Mouse (Mus musculus) megakaryocyte, adult 5-6 weeks (primary cell): ENCODE data around the gene Cand2. TPM values are rescaled to one million over a fixed set of nuclear protein-coding genes. Genes with fewer than 3 reads are reported as not detected.

Experiments
- total RNA-seq, 2 experiments: library from RNA; stranded (forward) in 1 of 2; stranded (reverse) in 1 of 2; fragments of 153-499, 151-499 nt in 1 of 2; fragments of 221-1000, 200-1000 nt in 1 of 2; gene quantifications; 2 replicates each; pipeline versions ENCODE4 v1.2.3 to v1.2.4; 2015 to 2017

Gene Cand2
- total RNA-seq, 2 experiments from 2014 or later, result 0.07 to 0.38 TPM

Other genes with a start within 250 kb of the Cand2 start
- gene Tsen2, start 229.9 kb upstream of the Cand2 start, total RNA-seq (2015), result 2.9 and 3.0 TPM in 2 replicates
- 3.4 and 8.7 TPM in 2 replicates for gene Tsen2, start 229.9 kb upstream of the Cand2 start, total RNA-seq (2017)
- gene Mkrn2os, start 182.0 kb upstream of the Cand2 start, total RNA-seq (2015), result not detected in 2 replicates
- gene Mkrn2os, start 182.0 kb upstream of the Cand2 start, total RNA-seq (2017), result not detected in 2 replicates
- 5.4 and 8.7 TPM in 2 replicates for gene Mkrn2, start 172.6 kb upstream of the Cand2 start, total RNA-seq (2015)
- gene Mkrn2, start 172.6 kb upstream of the Cand2 start, total RNA-seq (2017), result 22.7 and 22.8 TPM in 2 replicates
- gene Raf1, start 97.9 kb upstream of the Cand2 start, total RNA-seq (2015), result 140 and 149 TPM in 2 replicates
- gene Raf1, start 97.9 kb upstream of the Cand2 start, total RNA-seq (2017), result 84.8 and 108 TPM in 2 replicates
- gene Tmem40, start 12.1 kb upstream of the Cand2 start, total RNA-seq (2015), result 7.7 and 12.4 TPM in 2 replicates
- gene Tmem40, start 12.1 kb upstream of the Cand2 start, total RNA-seq (2017), result 7.7 and 15.2 TPM in 2 replicates
- gene Rpl32, start 34.2 kb downstream of the Cand2 start, total RNA-seq (2015), result 2,908 and 2,972 TPM in 2 replicates
- gene Rpl32, start 34.2 kb downstream of the Cand2 start, total RNA-seq (2017), result 3,179 and 3,683 TPM in 2 replicates
- gene Efcab12, start 63.9 kb downstream of the Cand2 start, total RNA-seq (2015), result 0.09 TPM in 1 of 2 replicates, not detected in the other
- not detected in 2 replicates for gene Efcab12, start 63.9 kb downstream of the Cand2 start, total RNA-seq (2017)
- 9.1 and 10.9 TPM in 2 replicates for gene Mbd4, start 78.8 kb downstream of the Cand2 start, total RNA-seq (2015)
- gene Mbd4, start 78.8 kb downstream of the Cand2 start, total RNA-seq (2017), result 19.9 and 21.3 TPM in 2 replicates
- 1.1 and 3.3 TPM in 2 replicates for gene Ift122, start 78.9 kb downstream of the Cand2 start, total RNA-seq (2015)
- gene Ift122, start 78.9 kb downstream of the Cand2 start, total RNA-seq (2017), result 2.8 and 4.8 TPM in 2 replicates
- 0.41 TPM in 1 of 2 replicates, not detected in the other for gene Rho, start 157.2 kb downstream of the Cand2 start, total RNA-seq (2015)
- gene Rho, start 157.2 kb downstream of the Cand2 start, total RNA-seq (2017), result 0.04 TPM in 1 of 2 replicates, not detected in the other
- not detected in 2 replicates for gene H1foo, start 170.4 kb downstream of the Cand2 start, total RNA-seq (2015)
- gene H1foo, start 170.4 kb downstream of the Cand2 start, total RNA-seq (2017), result not detected in 2 replicates
- 151 and 156 TPM in 2 replicates for gene Plxnd1, start 220.5 kb downstream of the Cand2 start, total RNA-seq (2015)
- gene Plxnd1, start 220.5 kb downstream of the Cand2 start, total RNA-seq (2017), result 88.0 and 90.9 TPM in 2 replicates